Mouse (Mus musculus) E14TG2a.4 (cell line): ENCODE measurements around the gene Rhov.

Source experiments
- CTCF ChIP-seq: conservative IDR thresholded peaks from 2 replicates; pipeline ENCODE4 v1.5.1; 2014; ENCODE audit warnings: low read length
- NANOG ChIP-seq: IDR thresholded peaks from 2 replicates; pipeline ENCODE4 v1.6.1; 2014; ENCODE audit warnings: borderline replicate concordance, low read length, mixed read lengths
- POU5F1 ChIP-seq: IDR thresholded peaks from 2 replicates; pipeline ENCODE4 v1.6.1; 2014; ENCODE audit warnings: low read length, borderline replicate concordance

DNA sequence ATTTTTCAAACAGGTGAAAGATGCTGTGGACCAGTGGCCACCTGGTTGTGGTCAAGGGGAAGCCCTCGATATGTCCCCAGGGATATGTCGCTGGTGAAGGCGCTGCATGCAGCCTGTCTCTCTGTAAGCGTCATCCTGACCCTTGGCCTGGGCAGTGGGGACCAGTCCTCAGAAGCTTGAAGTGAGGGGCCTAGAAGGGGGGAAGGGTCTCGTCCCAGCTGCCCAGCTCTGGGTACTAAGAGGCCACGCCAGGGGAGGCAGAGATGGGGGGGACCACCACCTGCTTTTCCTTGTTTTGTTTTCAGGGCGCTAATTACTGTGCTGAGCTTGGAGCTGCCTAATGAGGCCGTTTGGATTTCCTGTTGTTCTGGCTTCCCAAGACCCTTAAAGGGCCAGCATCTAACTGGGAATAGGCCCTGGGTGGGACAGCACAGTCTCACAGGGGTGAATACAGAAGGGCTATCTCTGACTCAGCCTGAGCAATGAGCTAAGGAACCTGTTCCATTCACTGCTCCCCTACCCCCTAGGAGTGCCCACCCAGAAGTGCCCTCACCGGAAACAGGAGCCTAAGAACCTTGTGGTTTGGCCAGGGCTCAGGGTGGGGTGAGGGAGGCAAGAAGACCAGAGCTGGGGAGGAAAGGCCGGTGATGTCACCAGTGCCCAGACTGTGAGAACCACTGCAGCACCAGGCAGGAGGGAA is 42.9 kb upstream of the Rhov start:
- TF ChIP-seq POU5F1 (no peak), CTCF (no peak), NANOG (no peak)
